10 mouse cellular contexts compared by ENCODE assay signal in the genomic region with DNA sequence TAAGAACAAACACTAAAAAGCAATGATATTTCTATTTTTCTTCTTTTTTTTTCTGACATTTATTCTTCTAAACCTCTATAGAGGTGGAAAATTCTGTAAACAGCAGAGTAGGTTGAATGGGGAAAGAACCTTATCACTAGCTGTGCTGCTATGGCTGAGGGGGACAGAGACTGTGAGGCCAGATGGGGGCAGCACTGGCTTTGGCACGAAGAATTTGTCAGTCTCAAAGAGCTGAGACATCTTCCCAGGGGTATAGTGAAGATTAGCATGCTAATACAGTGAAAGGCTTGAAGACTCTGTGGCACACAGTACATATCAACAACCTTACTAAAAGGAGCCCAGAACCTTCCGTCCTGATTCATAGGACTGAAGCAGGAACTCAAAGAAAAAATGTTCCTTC. TPM values are rescaled to one million over a fixed set of nuclear protein-coding genes. Genes with fewer than 3 reads are reported as not detected.
A peak's percentile ranks its signal among the peaks of the same experiment; 100 is the strongest.
DNase-seq lines count a peak whose midpoint lies in the region; ATAC-seq and TF ChIP-seq lines count a peak whose summit lies in the region.
"Had no signal": no experiment of that assay in that cellular context is flagged by ENCODE, and none has a peak within 500 bp of the region (broad histone marks: within the 10 kb centered on the region; RNA-seq: fewer than 3 reads in every experiment).

No protein-coding gene starts in this region.

- H3K4me1 ChIP-seq in MEL (ENCODE audit: control insufficient read depth in 1 of 2, insufficient read depth in 2 of 2, low read length in 2 of 2) = peaks cover 6 to 8% of the 10 kb centered on the region in 2 experiments
- no peaks in the 10 kb centered on the region for H3K4me1 ChIP-seq in forebrain, embryonic 11.5 days (replicated peaks; ENCODE audit: control insufficient read depth, insufficient read depth, low read length)
- H3K4me1 ChIP-seq: embryonic facial prominence, embryonic 12.5 days; limb, embryonic 13.5 days had no signal

- peak; percentile 35 for DNase-seq in left cerebral cortex, postnatal 4 days
- DNase-seq in left cerebral cortex, adult 8-10 months (ENCODE audit: low spot score in 2 of 2) = no peak
- DNase-seq in MEL (ENCODE audit: low read depth, low spot score) = peak; percentile 66
- DNase-seq in c-Kit-positive CD71-positive TER-119-positive erythroid progenitor cells, embryonic 14.5 days (ENCODE audit: low spot score) = peak; percentile 50
- peak; percentile 61 to 73 for DNase-seq in kidney, postnatal 25 days
- peak; percentile 2 for DNase-seq in splenic B cell, adult 2 months (ENCODE audit: low read depth, low spot score)
- no peak for DNase-seq in forebrain, embryonic 11.5 days (ENCODE audit: low spot score)
- no peak for DNase-seq in frontal cortex, postnatal 25 days (ENCODE audit: low spot score in 2 of 2)

- TF ChIP-seq RAD21 in MEL (IDR thresholded peaks at IDR 0.05; ENCODE audit: low read depth, low read length) = peak; percentile 73

- no peaks in the 10 kb centered on the region for H3K79me2 ChIP-seq in MEL (ENCODE audit: control insufficient read depth, insufficient read depth, low read length, poor library complexity)

- no peak overlapping the region for H3K27ac ChIP-seq in MEL (ENCODE audit: control insufficient read depth, low read depth, low read length)
- H3K27ac ChIP-seq in forebrain, embryonic 11.5 days (ENCODE audit: low read depth, low read length) = no peak overlapping the region
- H3K27ac ChIP-seq: embryonic facial prominence, embryonic 12.5 days; limb, embryonic 13.5 days had no signal

- TF ChIP-seq CTCF in MEL (IDR thresholded peaks at IDR 0.05 in 2 of 3, conservative IDR thresholded peaks at IDR 0.05 in 1 of 3; ENCODE audit: control insufficient read depth in 1 of 3, insufficient read depth in 1 of 3, low read depth in 2 of 3, low read length in 3 of 3, poor library complexity in 1 of 3, severe bottlenecking in 1 of 3) = peak; percentile 45 to 79 (median 76)

- H3K27me3 ChIP-seq in MEL (ENCODE audit: control insufficient read depth in 1 of 2, insufficient read depth in 2 of 2, low read length in 2 of 2) = no peaks in the 10 kb centered on the region
- H3K27me3 ChIP-seq in splenic B cell, adult 2 months (ENCODE audit: control insufficient read depth, insufficient read depth, low read length, poor library complexity, severe bottlenecking) = no peaks in the 10 kb centered on the region
- no peaks in the 10 kb centered on the region for H3K27me3 ChIP-seq in forebrain, embryonic 11.5 days (ENCODE audit: control insufficient read depth, insufficient read depth, low read length)
- H3K27me3 ChIP-seq: embryonic facial prominence, embryonic 12.5 days; limb, embryonic 13.5 days had no signal

- intact Hi-C loops in left cerebral cortex, postnatal 4 days (cut with DNase I) = no loop called here

- WGBS in forebrain, embryonic 11.5 days = 31% methylated on average over 2 of the region's 2 CpGs

- H3K4me3 ChIP-seq in MEL (ENCODE audit: control insufficient read depth in 1 of 2, insufficient read depth in 1 of 2, low read depth in 2 of 2, low read length in 2 of 2) = no peak overlapping the region
- H3K4me3 ChIP-seq in forebrain, embryonic 11.5 days (ENCODE audit: low read depth, low read length) = no peak overlapping the region
- H3K4me3 ChIP-seq: embryonic facial prominence, embryonic 12.5 days; limb, embryonic 13.5 days had no signal

- H3K9me3 ChIP-seq in MEL (replicated peaks; ENCODE audit: insufficient read depth, low read length) = no peaks in the 10 kb centered on the region
- H3K9me3 ChIP-seq in forebrain, embryonic 11.5 days (ENCODE audit: control insufficient read depth, low read length) = no peaks in the 10 kb centered on the region
- H3K9me3 ChIP-seq: embryonic facial prominence, embryonic 12.5 days; limb, embryonic 13.5 days had no signal

- no peak overlapping the region for H3K4me2 ChIP-seq in forebrain, embryonic 11.5 days (ENCODE audit: low read depth, low read length, severe bottlenecking)
- H3K4me2 ChIP-seq: embryonic facial prominence, embryonic 12.5 days; limb, embryonic 13.5 days had no signal

- TF ChIP-seq POLR2A in MEL (IDR thresholded peaks at IDR 0.05; ENCODE audit: control insufficient read depth in 1 of 2, insufficient read depth in 1 of 2, low read depth in 1 of 2, low read length in 2 of 2, poor library complexity in 1 of 2) = no peak

- ATAC-seq in forebrain, embryonic 11.5 days (replicated peaks; ENCODE audit: low FRiP score) = no peak

- TF ChIP-seq EP300 in MEL (IDR thresholded peaks at IDR 0.05; ENCODE audit: low read depth in 1 of 2, low read length in 2 of 2) = no peak

- H3K9ac ChIP-seq in MEL (ENCODE audit: control insufficient read depth, low read depth, low read length, poor library complexity, severe bottlenecking) = no peak overlapping the region
- no peak overlapping the region for H3K9ac ChIP-seq in forebrain, embryonic 11.5 days (ENCODE audit: low read length)
- H3K9ac ChIP-seq: embryonic facial prominence, embryonic 12.5 days; limb, embryonic 13.5 days had no signal

- peaks cover 0 to 10% of the 10 kb centered on the region in 2 experiments; a peak in 2 of 4 replicates for H3K36me3 ChIP-seq in MEL (ENCODE audit: control insufficient read depth in 1 of 2, insufficient read depth in 2 of 2, low read length in 2 of 2)
- no peaks in the 10 kb centered on the region for H3K36me3 ChIP-seq in splenic B cell, adult 2 months (ENCODE audit: control insufficient read depth, insufficient read depth, low read length, poor library complexity, severe bottlenecking)
- no peaks in the 10 kb centered on the region for H3K36me3 ChIP-seq in forebrain, embryonic 11.5 days (ENCODE audit: control insufficient read depth, insufficient read depth, low read length)
- H3K36me3 ChIP-seq: embryonic facial prominence, embryonic 12.5 days; limb, embryonic 13.5 days had no signal

TF ChIP-seq in MEL, 35 proteins besides CTCF, POLR2A, EP300 and RAD21:
- TF ChIP-seq E2F4 (IDR thresholded peaks at IDR 0.05; ENCODE audit: borderline replicate concordance, low read depth, low read length) (no peak), GATA1 (IDR thresholded peaks at IDR 0.05; ENCODE audit: low read depth, low read length) (no peak), HCFC1 (IDR thresholded peaks at IDR 0.05; ENCODE audit: low read depth, low read length) (no peak), ZKSCAN1 (IDR thresholded peaks at IDR 0.05; ENCODE audit: low read depth, low read length) (no peak), SIN3A (IDR thresholded peaks at IDR 0.05; ENCODE audit: low read length) (0 out of 2 replicates have a peak, but pooled peaks have one; percentile 22), ZNF384 (IDR thresholded peaks at IDR 0.05; ENCODE audit: low read depth, low read length) (no peak), MAX (IDR thresholded peaks at IDR 0.05; ENCODE audit: low read length) (no peak), ZC3H11A (IDR thresholded peaks at IDR 0.05; ENCODE audit: low read depth, low read length) (peak; percentile 62), SMC3 (IDR thresholded peaks at IDR 0.05; ENCODE audit: low read depth, low read length) (peak; percentile 81), NRF1 (IDR thresholded peaks at IDR 0.05; ENCODE audit: insufficient read depth, low read depth, low read length, poor library complexity, severe bottlenecking) (no peak), MAFK (IDR thresholded peaks at IDR 0.05; ENCODE audit: borderline replicate concordance, low read depth, low read length) (no peak), USF1 (IDR thresholded peaks at IDR 0.05; ENCODE audit: low read depth, low read length) (no peak)

RNA-seq across cellular contexts. Expression of a gene that starts 14.9 kb away (rescaled TPM):
- total RNA-seq in left cerebral cortex, postnatal 4 days (2021) = 1 to 10 TPM in 1 of 2 experiments, under 1 TPM in 1; 0.89 to 1.1 TPM
- total RNA-seq in left cerebral cortex, adult 8-10 months (2022) = under 1 TPM; 0.50 to 0.97 (median 0.67) TPM
- not detected in 2 replicates for total RNA-seq in MEL (2012; rRNA removed)
- under 1 TPM in 1 of 2 experiments, not detected in 1; 0.04 TPM for polyA plus RNA-seq in MEL (2012; ENCODE audit: insufficient read depth in 1 of 2, insufficient read length in 2 of 2, low read depth in 1 of 2, low replicate concordance in 2 of 2, missing spikeins in 1 of 2)
- polyA plus RNA-seq in forebrain, embryonic 11.5 days (2014; fragmentation: Nextera tagmentation; extraction: Ambion mirVana) = 0.41 and 0.55 TPM in 2 replicates

RNA-seq across cellular contexts. Expression of a gene that starts 23.1 kb away (rescaled TPM):
- total RNA-seq in left cerebral cortex, postnatal 4 days (2021) = 1 to 10 TPM; 1.2 to 1.4 TPM
- total RNA-seq in left cerebral cortex, adult 8-10 months (2022) = 1 to 10 TPM; 1.6 to 2.2 (median 2.1) TPM
- 0.04 and 0.13 TPM in 2 replicates for total RNA-seq in MEL (2012; rRNA removed)
- 1 to 10 TPM in 1 of 2 experiments, not detected in 1; 4.1 TPM for polyA plus RNA-seq in MEL (2012; ENCODE audit: insufficient read depth in 1 of 2, insufficient read length in 2 of 2, low read depth in 1 of 2, low replicate concordance in 2 of 2, missing spikeins in 1 of 2)
- 0.61 and 1.0 TPM in 2 replicates for polyA plus RNA-seq in forebrain, embryonic 11.5 days (2014; fragmentation: Nextera tagmentation; extraction: Ambion mirVana)

RNA-seq across cellular contexts. Expression of a gene that starts 48.7 kb away (rescaled TPM):
- 10 to 100 TPM; 11.3 to 11.4 TPM for total RNA-seq in left cerebral cortex, postnatal 4 days (2021)
- total RNA-seq in left cerebral cortex, adult 8-10 months (2022) = 1 to 10 TPM; 5.1 to 9.6 (median 8.3) TPM
- 0.04 TPM in 1 of 2 replicates, not detected in the other for total RNA-seq in MEL (2012; rRNA removed)
- under 1 TPM in 1 of 2 experiments, not detected in 1; 0.06 TPM for polyA plus RNA-seq in MEL (2012; ENCODE audit: insufficient read depth in 1 of 2, insufficient read length in 2 of 2, low read depth in 1 of 2, low replicate concordance in 2 of 2, missing spikeins in 1 of 2)
- polyA plus RNA-seq in forebrain, embryonic 11.5 days (2014; fragmentation: Nextera tagmentation; extraction: Ambion mirVana) = 9.8 and 9.9 TPM in 2 replicates

RNA-seq across cellular contexts. Expression of a gene that starts 54.6 kb away (rescaled TPM):
- total RNA-seq in left cerebral cortex, postnatal 4 days (2021) = 1 to 10 TPM; 1.7 to 1.9 TPM
- total RNA-seq in left cerebral cortex, adult 8-10 months (2022) = 1 to 10 TPM; 2.5 to 3.1 (median 2.9) TPM
- total RNA-seq in MEL (2012; rRNA removed) = 0.04 and 0.07 TPM in 2 replicates
- polyA plus RNA-seq in MEL (2012; ENCODE audit: insufficient read depth in 1 of 2, insufficient read length in 2 of 2, low read depth in 1 of 2, low replicate concordance in 2 of 2, missing spikeins in 1 of 2) = under 1 TPM in 1 of 2 experiments, not detected in 1; 0.08 TPM
- polyA plus RNA-seq in forebrain, embryonic 11.5 days (2014; fragmentation: Nextera tagmentation; extraction: Ambion mirVana) = 0.76 and 0.80 TPM in 2 replicates

Comparison
In these comparisons a context has a peak if more than half of its experiments do, and no peak if none do; other contexts are left out.
1. DNase-seq: peak in left cerebral cortex, postnatal 4 days (single experiment), MEL (single experiment), c-Kit-positive CD71-positive TER-119-positive erythroid progenitor cells, embryonic 14.5 days (single experiment), kidney, postnatal 25 days (2 of 2) and splenic B cell, adult 2 months (single experiment); none in left cerebral cortex, adult 8-10 months (0 of 2), forebrain, embryonic 11.5 days (single experiment) and frontal cortex, postnatal 25 days (0 of 2).